Mouse (Mus musculus) small intestine, adult 10 weeks (tissue): ENCODE results near the gene Lcn10. TPM values are rescaled to one million over a fixed set of nuclear protein-coding genes. Genes with fewer than 3 reads are reported as not detected.

Source experiments
- polyA plus RNA-seq: library from polyadenylated mRNA; stranded (reverse); fragments of 350-450 nt; fragmentation: Illumina TruSeq; extraction: RNeasy Lipid Tissue Mini Kit (QIAGEN cat#74804); gene quantifications from one replicate; pipeline ENCODE4 v1.2.3, GENCODE M21; 2014; ENCODE audit warnings: low replicate concordance

Lcn10 gene
- polyA plus RNA-seq = not detected

GRCm38 (mm10) chr2:25682426-25682825 lies at the start of gene Lcn10:
TSS of gene Lcn10 (plus strand) at chr2:25682726.

DNA sequence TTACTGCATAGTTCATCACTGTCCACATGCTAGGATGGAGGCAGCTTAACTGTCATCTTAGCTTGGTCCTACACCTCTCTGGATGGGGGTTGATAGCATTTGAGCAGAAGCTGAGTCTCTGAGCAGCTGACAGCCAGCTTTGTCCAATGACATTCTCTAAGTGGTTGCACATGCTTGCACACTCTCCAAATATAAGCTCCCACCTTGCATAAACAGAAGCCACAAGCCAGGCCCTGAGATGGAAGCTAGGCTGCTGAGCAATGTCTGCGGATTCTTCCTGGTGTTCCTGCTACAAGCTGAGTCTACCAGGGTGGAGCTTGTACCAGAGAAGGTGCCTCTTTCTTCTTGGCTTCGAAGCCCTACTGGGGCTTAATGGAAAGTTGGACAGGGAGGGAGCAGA lies 29.6 kb upstream of the Lcn10 start, which contains the start of gene Lcn8:
Lcn8 (plus strand) TSS at position 219 of the 400 bp plus-strand sequence.

DNA sequence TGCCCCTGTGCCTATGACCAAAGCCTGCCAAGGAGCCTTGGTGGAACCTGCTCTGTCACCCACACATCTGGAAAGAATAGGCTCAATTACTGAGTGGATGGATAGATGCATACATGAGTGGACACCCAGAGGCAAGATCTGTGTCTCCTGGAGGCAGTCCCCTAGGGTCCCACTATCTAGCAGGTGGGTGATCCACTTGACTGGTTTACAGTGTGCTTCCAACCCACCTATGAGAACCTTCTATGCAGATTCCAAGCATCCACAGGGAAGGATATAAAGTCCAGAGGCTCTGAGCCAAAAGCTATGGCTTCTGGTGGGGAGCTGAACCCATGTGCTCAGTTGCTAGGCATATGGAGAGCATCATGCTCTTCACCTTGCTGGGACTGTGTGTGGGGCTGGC lies 24.9 kb upstream of the Lcn10 start, which contains the start of gene Lcn5:
Lcn5 (plus strand) TSS at position 301 of the 400 bp plus-strand sequence.

DNA sequence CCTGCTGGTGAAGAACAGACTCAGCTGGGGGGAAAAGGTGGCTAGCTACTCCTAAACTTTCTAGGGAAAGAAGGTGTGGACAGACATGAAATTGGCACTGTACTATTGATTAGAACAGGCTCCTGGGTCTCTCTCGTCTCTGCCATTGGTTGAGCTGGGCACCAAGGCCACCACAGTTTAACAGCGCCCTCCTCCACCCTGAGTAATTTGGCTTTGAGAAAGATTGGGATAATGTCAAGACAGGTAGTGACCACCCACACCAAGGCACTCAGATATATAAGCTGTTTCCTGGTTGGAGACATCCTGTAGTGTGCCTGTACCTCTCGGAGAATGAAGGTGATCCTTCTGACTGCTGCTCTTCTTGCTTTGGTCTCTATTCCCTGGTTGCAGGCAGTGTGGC lies 6.0 kb upstream of the Lcn10 start, which contains the start of gene Lcn6:
Lcn6 (plus strand) TSS at position 301 of the 400 bp plus-strand sequence.

GRCm38 (mm10) chr2:25699743-25700142 lies 17.2 kb downstream of the Lcn10 start, which contains the start of gene Obp2a:
TSS of gene Obp2a (plus strand) at chr2:25700043.

DNA sequence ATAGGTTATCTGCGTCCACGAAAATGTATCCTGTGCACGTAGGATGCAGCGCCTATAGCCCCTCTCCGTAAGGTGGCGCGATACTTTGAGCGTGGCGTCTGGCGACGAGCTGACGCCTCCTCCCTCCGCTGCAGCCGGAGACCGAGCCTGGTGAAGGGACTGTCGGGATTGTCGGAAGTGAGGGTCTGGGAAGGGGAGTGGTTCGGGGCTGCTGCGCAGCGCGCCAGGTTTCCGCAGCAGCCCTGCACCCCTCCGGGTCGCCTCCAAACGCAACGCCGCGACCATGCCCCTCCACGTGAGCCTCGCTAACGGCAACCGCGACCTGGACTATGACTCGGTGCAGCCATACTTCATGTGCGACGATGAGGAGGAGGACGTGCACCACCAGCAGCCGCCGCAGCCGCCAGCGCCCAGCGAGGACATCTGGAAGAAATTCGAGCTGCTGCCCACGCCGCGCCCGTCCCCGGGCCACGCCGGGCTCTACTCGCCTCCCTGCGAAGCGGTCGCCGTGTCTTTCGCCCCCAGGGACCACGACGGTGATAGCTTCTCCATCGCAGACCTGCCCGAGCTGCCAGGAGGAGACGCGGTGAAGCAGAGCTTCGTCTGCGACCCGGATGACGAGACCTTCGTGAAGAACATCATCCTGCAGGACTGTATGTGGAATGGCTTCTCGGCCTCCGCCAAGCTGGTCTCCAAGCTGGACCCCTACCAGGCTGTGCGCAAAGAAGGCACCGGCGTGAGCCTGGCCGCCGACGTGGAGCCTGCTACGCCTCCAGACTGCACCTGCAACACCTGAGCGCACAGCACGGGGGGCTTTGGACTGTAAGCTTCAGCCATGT lies 24.3 kb downstream of the Lcn10 start, which contains the start of gene Bmyc:
Bmyc (plus strand) TSS at position 97 of the 839 bp plus-strand sequence.

Other genes starting within 250 kb of the Lcn10 start
- gene Clic3, start 225.9 kb upstream of the Lcn10 start, polyA plus RNA-seq = not detected
- gene Paxx, start 221.6 kb upstream of the Lcn10 start, polyA plus RNA-seq = 5.1 TPM
- not detected for gene Ptgds, start 212.7 kb upstream of the Lcn10 start, polyA plus RNA-seq
- not detected for gene Lcn12, start 188.8 kb upstream of the Lcn10 start, polyA plus RNA-seq
- not detected for gene Fbxw5, start 182.0 kb upstream of the Lcn10 start, polyA plus RNA-seq
- gene C8g, start 181.0 kb upstream of the Lcn10 start, polyA plus RNA-seq = not detected
- 0.78 TPM for gene Traf2, start 135.8 kb upstream of the Lcn10 start, polyA plus RNA-seq
- 1.6 TPM for gene Edf1, start 124.9 kb upstream of the Lcn10 start, polyA plus RNA-seq
- not detected for gene Mamdc4, start 107.9 kb upstream of the Lcn10 start, polyA plus RNA-seq
- not detected for gene Phpt1, start 107.5 kb upstream of the Lcn10 start, polyA plus RNA-seq
- gene Ajm1, start 101.0 kb upstream of the Lcn10 start, polyA plus RNA-seq = not detected
- 29.1 TPM for gene Rabl6, start 74.2 kb upstream of the Lcn10 start, polyA plus RNA-seq
- not detected for gene Ccdc183, start 65.0 kb upstream of the Lcn10 start, polyA plus RNA-seq
- 0.85 TPM for gene Tmem141, start 60.7 kb upstream of the Lcn10 start, polyA plus RNA-seq
- gene Fcna, start 54.7 kb upstream of the Lcn10 start, polyA plus RNA-seq = not detected
- gene Lcn8, start 29.6 kb upstream of the Lcn10 start, polyA plus RNA-seq = not detected
- not detected for gene Lcn5, start 24.8 kb upstream of the Lcn10 start, polyA plus RNA-seq
- not detected for gene Lcn6, start 5.9 kb upstream of the Lcn10 start, polyA plus RNA-seq
- not detected for gene Obp2a, start 17.3 kb downstream of the Lcn10 start, polyA plus RNA-seq
- gene Bmyc, start 24.0 kb downstream of the Lcn10 start, polyA plus RNA-seq = 5.2 TPM
- not detected for gene Obp2b, start 54.3 kb downstream of the Lcn10 start, polyA plus RNA-seq
- not detected for gene Lcn3, start 82.8 kb downstream of the Lcn10 start, polyA plus RNA-seq
- not detected for gene Lcn11, start 94.3 kb downstream of the Lcn10 start, polyA plus RNA-seq
- not detected for gene Gm13539, start 99.5 kb downstream of the Lcn10 start, polyA plus RNA-seq
- not detected for gene Glt6d1, start 133.1 kb downstream of the Lcn10 start, polyA plus RNA-seq
- gene Lcn9, start 140.4 kb downstream of the Lcn10 start, polyA plus RNA-seq = not detected
- not detected for gene Sohlh1, start 164.5 kb downstream of the Lcn10 start, polyA plus RNA-seq
- 0.07 TPM for gene Kcnt1, start 181.0 kb downstream of the Lcn10 start, polyA plus RNA-seq